Mouse (Mus musculus): ENCODE results near the gene Olfr91.
"Not testable (repeated sequence)": the region's sequence is repeated elsewhere in the genome, so short reads cannot be mapped to it uniquely, and the experiment has no call there.

Olfr91 gene

DNA sequence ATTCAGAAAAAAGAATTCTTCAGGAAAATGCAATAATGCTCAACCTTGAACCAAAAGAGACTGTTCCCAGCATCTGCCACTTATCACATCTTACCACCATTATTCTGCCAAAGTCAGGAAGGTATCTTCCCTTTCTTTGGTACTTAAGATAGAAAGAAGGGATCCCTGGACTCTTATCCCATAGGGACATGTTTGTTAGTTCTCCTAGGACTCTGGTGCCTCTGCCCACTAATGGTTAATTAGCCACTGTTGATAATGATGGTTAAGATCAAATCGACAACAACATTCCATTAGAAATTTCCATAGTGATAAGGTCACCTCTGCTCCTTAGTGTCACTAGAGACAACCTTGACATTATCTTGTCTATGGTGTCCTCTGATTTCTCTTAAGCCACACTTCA is at the start of gene Olfr91:
TSS of gene Olfr91 (minus strand) at position 101 of the 400 bp plus-strand sequence.
- DNase-seq (ENCODE audit: low read depth, low spot score): no peak

DNA sequence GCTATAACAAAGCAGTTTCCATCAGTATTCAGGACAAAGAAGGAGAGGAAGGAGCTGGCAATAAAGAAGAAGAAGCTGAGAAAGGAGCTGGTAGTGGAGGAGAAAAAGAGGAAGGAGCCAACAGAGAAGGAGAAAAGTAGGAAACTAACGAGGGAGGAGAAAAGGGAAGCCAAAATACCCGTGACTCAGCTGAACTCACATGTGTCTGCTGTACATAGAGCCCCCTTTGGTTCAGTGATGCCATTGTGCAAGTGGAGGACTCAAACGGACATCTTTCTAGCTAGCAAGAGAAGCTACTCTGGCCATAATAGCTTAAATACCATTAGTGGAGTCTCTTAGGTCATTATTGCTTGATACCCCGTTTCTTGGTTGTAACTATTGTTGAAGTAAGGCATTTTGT is 33.3 kb upstream of the Olfr91 start:
- DNase-seq (ENCODE audit: low read depth, low spot score): not testable (repeated sequence)

DNA sequence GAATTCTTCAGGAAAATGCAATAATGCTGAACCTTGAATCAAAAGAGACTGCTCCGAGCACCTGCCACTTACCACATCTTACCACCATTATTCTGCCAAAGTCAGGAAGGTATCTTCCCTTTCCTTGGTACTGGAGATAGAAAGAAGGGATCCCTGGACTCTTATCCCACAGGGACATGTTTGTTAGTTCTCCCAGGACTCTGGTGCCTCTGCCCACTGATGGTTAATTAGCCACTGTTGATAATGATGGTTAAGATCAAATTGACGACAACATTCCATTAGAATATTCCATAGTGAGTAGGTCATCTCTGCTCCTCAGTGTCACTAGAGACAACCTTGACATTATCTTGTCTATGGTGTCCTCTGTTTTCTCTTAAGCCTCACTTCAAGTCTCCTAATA is 21.9 kb upstream of the Olfr91 start, which contains the start of gene Olfr92:
TSS of gene Olfr92 (minus strand) at position 101 of the 400 bp plus-strand sequence.
- DNase-seq (ENCODE audit: low read depth, low spot score): no peak

DNA sequence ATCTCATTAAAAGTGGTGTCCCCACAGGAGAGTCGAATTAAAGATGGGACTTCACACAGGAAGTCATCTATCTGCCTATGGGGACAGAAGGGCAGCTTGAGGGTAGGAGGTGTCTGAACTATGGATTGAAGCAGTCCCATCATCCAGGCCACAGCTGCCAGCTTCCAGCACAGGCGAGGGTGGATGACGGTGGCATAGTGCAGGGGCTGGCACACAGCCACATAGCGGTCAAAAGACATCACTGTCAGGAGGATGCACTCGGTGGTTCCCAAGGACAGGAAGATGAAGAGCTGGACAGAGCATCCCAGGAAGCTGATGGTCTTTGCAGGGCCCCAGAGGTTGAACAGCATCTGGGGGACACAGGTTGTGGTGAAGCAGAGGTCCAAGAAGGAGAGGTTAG is 4.8 kb downstream of the Olfr91 start:
- DNase-seq (ENCODE audit: low read depth, low spot score): no peak

DNA sequence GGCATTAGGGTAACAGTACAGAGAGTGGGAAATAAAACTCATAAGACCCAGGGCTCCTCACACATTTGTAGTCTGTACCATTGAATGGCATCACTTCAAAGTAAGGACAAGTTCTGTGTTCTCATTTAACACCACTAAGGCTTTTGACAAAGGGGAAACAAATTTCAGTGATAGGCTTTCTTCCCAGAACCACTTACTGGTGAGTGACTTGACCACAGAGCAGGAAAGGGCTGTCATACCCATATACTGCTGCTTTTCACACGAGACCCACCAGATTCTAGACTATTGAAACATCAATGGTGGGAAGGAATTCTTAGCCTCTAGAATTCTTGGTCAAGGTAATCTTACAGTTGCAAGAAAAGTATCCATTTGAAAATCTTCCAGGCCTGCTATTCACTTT is 5.9 kb downstream of the Olfr91 start:
- no peak for DNase-seq (ENCODE audit: low read depth, low spot score)

DNA sequence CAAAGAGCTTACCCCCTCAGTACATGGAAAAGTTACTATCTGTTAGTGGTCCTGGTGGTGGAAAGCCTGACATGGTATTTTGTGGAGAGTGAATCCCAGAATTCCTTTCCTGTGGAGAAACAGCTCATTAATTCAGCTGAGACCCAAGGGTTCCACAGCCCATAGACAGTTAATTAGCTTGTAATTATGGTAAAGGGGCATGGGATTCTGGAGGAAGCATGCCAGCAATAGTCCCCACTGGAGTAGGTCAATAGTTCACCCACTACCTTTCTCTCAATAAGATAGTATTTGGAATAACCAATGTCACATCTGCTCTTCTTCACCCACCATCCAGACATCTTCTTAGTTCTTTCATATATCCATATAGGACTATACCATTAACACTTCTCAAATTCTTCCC is 9.7 kb downstream of the Olfr91 start, which contains the start of gene Olfr90:
TSS of gene Olfr90 (minus strand) at position 101 of the 400 bp plus-strand sequence.
- DNase-seq (ENCODE audit: low read depth, low spot score): no peak

DNA sequence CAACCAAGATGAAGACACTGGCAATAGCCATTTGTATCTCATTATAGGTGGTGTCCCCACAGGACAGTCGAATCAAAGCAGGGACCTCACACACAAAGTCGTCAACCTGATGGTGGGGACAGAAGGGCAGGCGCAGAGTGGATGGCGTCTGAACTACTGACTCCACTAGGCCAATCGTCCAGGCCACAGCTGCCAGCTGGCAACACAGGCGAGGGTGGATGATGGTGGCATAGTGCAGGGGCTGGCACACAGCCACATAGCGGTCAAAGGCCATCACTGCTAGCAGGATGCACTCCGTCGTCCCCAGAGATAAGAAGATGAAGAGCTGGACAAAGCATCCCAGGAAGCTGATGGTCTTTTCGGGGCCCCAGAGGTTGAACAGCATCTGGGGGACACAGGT is 12.5 kb downstream of the Olfr91 start:
- DNase-seq (ENCODE audit: low read depth, low spot score): no peak

DNA sequence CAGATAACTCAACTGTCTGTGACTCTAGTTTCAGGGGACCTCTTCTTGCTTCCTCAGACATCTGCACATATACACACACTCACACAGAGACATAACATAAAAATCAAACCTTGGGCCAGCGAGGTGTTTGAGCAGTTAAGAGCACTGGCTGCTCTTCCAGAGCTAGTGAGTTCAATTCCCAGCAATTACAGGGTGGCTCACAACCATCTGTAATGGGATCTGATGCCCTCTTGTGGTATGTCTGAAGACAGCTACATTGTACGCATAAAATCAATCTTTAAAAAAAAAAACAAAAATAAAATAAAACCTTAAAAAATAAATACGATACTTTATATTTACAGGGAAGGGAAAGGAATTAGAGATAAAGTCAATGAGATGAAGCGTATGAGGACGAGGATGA is 13.4 kb downstream of the Olfr91 start:
- no peak for DNase-seq (ENCODE audit: low read depth, low spot score)

DNA sequence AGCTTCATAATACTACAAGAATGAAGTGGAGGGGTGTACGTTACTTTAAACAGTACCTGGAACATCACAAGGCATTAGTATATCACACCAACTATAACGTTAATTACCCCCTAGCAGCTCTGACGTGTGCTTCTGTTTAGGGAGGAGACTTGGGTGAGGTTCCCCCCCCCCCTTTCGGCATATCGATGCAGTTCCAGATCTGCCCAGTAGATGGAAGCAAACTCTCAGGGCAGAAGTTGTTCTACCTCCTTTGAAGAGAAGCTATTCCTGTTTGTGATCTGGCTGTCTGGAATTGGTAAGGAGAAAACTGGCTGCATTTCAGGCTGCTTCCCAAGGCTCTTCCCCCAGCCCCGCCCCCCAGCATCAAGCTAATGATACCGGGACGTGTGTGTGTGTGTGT is 14.8 kb downstream of the Olfr91 start:
- peak; percentile 64 for DNase-seq (ENCODE audit: low read depth, low spot score)

DNA sequence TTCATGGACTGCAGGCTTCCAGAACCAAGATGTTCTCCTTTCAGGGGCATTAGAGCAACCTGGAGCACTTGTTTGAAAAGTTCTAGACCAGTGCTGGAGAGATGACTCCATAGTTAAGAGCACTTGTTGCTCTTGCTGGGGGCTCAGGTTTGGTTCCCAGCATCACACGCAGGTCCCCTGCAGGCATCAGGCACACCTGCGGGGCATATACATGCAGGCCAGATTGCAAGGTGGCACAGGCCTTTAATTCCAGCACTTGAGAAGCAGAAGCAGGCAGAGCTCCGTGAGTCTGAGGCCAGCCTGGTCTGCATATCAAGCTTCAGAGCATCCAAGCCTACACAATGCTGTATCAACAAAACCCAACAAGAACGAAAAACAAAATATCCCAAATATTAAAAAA is 16.4 kb downstream of the Olfr91 start:
- DNase-seq (ENCODE audit: low read depth, low spot score): no peak

DNA sequence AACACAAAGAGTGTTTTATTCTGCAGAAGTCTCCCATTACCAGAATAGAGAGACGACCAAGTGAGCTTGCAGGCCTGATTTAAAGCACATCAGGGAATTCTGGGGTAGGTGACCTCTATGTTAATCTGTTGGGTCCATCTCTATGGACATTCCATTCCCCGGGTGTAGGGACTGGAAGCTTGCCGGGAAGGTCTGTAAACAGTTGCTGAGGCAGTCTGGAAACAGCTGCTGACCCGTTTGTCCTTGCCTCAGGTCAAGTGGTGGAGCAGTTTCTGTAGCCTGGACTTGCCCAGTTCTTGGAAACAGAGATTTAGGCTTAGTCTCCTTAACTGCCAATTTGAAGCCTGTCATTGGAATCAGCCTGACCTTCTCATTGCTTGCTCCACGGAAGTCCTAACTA is 18.0 kb downstream of the Olfr91 start:
- no peak for DNase-seq (ENCODE audit: low read depth, low spot score)

DNA sequence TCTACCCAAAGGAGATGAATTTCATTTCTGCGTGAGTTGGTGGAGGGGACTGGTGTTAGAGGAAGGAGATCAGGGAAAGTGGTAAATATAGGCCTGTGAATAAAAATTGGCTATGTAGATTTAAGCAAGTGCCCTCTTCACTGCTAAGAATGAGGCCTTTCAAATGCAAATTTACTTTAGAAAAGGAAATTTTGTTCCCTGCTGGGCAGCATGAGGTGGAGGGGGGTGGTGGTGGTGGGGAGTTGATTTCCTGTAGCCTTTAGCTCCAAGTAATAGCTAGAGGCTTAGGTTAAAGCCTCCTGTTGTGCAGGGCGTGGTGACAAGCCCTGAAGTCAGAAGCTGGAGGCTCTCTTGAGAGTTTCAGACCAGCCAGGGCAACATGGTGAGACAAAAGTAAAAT is 19.1 kb downstream of the Olfr91 start:
- DNase-seq (ENCODE audit: low read depth, low spot score): peak; percentile 80

DNA sequence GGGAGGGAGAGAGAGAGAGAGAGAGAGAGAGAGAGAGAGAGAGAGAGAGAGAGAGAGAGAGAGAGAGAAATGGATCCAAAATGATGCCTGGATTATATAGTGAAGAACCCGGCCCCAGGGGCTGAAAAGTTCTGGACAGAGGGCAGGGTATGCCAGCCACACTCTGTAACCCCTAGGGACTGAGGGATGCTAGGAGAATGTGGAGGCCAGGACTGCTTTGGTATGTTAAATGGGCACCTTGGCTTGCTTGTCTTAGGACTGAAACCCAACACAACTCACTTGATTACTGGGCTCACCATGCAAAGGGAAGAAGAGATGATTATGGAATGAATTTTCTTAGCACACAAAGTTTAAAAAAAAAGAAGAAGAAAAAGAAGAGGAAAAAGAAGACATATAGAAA is 19.9 kb downstream of the Olfr91 start:
- no peak for DNase-seq (ENCODE audit: low read depth, low spot score)

DNA sequence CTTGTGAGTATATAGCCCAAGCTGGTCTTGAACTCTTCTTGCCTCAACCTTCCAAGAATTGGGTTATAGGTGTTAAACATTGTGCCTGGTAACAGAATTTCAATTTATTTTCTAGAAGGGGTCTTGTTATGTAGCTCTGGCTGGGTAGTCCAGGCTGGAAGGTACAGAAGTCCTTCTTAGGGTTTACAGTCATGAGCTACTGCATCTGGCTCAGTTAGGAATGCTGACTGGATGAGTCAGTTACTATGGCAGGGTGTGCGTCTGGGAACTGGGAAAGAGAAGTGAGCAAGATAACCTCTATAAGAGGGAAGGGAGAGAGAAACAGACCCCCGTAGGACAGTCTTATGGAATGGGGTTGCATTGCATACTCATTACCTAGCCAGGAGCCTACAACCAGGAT is 22.3 kb downstream of the Olfr91 start:
- no peak for DNase-seq (ENCODE audit: low read depth, low spot score)

DNA sequence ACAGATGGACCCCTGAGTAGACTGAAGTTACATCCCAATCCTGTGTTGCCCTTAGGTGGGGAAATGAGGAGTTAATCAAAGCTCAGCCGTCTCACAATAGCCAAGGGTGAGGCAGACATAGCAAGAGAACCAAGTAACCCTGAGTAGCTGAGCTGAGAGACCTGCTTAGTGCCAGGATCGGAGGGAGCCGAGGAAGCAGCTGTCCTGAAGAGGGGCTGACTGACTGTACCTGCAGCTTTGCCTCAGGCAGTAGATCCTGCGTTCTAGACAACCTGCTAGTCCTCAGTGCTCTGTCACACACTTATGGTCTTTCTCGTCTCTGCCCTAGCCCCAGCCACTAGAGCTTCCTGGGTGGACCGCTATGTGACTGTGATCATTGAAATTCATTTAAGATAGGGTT is 22.9 kb downstream of the Olfr91 start:
- DNase-seq (ENCODE audit: low read depth, low spot score): no peak

DNA sequence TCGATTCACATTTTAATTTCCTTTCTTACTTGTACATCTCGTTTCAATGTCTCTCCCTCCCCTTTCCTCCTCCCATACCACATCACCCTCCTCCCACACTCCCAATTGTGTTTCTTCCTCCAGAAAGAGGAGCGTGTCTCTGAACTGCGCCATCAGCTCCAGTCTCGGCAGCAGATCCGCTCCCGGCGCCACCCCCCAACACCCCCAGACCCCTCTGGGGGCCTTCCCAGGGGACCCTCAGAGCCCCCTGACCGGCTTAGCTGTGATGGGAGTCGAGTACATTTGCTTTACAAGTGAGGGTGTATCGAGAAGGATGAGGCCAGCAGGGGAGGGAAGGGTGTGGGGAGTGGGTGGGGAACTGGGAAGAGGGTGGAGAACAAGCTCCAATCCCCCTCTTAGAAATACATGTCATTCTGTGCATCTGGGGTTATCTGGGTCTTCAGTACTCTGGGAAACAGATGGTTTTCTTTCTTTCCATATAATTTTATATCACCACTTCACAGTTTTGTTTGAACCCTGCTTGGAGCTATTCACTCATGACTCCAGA is 25.3 kb downstream of the Olfr91 start:
- DNase-seq (ENCODE audit: low read depth, low spot score): no peak

DNA sequence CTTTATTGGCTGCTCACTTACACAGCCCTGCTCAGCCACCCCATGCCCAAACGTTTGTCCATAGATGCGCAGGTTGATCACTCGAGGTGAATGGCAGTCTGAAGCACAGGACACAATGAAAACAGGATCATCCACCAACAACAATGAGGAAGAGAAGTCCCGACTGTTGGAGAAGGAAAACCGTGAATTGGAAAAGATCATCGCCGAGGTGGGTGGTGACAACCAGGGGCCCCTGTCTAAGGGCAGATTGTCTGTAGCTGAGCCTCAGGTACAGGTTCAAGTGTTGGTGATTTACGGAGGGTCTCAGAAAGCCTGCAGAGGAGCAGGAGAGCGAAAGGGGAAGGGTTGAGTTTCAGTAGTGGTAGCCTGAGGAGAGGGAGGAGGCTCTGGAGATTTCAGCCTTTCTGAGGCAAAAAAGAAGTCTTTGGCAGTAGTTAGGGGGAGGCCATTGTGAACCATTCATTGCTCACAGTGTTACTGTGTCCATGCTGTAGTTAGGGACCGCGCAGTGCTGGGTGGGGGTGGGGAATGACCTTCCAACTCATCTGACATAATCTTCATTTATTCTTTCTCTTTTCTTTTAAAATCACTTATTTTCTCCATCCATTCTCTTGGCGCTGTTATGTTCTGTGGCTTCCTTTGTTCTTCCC is 25.9 kb downstream of the Olfr91 start:
- DNase-seq (ENCODE audit: low read depth, low spot score): no peak

DNA sequence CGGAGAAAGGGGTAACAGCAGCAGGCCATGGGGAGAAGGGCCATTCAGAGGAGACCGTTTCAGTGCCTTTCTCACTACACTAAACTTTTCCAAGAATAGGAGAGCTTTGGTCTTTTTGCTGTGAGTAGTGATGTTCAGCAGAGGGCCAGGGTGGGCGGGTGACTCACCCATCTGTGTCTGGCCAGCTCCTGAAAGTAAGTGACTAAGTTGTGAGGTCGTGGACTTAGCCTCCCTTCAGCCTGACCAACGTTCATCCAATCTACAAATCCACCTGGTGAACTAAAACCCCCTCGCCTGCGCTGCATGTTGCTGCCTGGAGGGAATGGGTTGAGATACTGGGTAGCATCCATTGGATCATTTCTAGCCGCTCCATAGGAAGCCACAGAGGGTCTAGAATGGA is 28.0 kb downstream of the Olfr91 start:
- no peak for DNase-seq (ENCODE audit: low read depth, low spot score)

DNA sequence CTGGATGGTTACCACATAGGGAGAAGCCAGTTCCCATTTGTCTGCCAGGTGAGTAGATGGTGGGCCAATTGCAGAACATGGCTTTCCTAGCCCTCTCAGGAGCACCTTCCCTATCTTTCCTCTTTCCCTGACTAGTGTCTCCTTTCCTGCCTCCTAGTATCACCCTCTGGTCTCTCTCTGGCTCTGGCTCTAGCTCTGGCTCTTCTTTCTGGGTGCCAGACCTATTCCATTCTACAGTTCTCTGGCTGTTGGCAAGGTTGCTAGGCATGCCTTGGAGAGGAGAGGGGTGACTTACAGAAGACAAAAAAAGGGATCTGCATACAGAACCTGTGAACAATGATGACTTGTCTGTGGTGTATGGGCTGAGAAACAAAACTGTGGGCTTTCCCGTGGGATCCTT is 30.2 kb downstream of the Olfr91 start:
- no peak for DNase-seq (ENCODE audit: low read depth, low spot score)

DNA sequence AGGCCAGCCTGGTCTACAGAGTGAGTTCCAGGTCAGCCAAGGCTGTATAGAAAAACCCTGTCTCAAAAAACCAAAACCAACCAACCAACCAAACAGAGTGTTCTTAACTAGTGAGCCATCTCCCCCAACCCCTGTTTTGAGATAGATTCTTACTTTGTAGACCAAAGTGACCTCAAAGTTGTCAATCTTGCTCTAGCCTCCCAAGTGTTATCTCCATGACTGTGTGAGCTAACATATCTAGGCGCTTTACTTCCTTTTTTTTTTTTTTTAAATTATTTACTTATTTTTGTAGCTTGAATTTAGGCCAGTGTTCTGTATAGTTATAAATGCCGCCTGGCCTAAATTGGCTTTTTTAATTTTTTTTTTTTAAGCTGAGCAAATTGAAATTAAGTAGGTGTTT is 32.1 kb downstream of the Olfr91 start:
- no peak for DNase-seq (ENCODE audit: low read depth, low spot score)

DNA sequence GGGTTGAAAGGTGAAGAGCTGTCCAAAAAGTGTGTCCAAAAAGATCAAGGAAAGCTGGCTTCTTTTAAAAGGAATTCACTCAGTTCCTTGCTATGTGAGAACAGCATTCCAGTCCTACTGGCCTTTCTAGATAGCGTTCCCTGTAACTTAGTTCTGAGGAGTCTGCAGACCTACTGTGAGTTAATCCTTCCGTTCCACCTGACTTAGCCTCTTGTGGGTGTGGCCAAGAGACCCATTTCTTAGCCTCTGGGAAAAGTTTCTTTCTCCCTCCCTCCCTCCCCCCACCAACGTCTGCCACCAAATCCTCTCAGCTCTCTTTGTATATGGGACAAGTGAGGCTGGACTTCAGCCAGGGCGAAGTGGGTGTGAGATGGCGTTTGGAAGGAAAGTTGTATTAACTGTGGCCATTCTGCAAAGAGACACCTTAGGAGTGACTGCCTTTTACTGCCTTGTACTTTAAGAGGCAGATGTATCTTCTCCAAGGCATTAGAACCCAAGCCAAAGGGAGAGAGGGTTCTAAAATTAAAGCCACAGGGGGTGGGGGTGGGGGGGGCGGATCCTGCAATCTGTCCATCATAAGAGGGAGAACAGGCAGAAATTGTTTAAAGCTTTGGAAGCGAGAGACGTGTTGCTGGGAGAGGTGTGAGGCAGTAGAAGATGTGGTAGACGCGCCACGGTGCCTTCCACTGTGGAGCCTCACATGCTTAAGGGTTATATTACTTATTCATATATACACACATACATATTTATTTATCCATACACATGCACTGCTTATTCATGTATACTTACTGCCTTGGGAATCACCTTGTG is 34.2 kb downstream of the Olfr91 start:
- DNase-seq (ENCODE audit: low read depth, low spot score): no peak

DNA sequence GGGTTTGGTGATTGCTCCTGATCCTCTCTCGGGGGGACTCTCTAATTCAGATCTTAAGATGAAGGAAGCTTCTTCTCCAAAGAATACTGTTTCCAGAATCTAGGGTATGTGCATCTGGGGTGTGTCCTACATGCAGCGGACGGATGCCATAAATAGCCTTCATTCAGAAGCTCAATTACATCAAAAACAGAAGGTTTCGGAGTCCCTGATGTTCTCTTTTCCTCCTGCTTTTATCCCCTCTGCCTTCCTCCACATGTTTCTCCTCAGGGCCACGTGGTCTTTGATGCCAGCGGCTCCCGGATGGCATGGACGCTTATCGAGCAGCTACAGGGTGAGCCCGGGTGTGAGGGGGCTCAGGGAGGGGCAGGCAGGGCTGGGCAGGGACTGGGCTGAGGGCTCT is 35.0 kb downstream of the Olfr91 start:
- no peak for DNase-seq (ENCODE audit: low read depth, low spot score)

DNA sequence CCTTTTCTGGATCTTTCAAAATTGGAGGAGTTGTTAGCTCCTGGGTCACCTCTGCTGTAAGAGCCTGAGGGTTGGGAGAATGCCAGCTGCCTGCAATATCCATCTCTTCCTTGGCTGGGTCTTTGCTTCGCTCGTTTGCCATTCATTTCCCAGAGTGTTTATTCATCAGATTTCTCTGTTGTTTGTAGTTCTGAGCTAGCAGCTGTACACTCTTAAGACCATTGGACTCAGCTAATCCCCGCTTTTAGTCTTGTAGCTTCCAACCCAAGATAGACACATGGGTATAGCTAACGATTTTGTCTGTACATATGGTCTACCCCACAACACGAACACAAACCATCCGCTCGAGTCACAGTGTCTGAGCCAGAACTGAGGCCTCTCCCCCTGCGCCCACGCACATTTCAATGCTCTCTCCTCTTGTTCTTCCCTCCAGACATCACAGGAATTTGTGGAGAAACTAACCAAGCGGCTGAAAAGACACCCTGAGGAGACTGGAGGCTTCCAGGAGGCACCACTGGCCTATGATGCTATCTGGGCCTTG is 35.9 kb downstream of the Olfr91 start:
- DNase-seq (ENCODE audit: low read depth, low spot score): no peak
